Mouse (Mus musculus) frontal cortex, postnatal 10 days (tissue): ENCODE measurements around the gene Daam1.

Experiments used
- DNase-seq, 2 experiments: peaks; one replicate each; pipeline ENCODE4 v3.0.0; 2022; ENCODE audit warnings: low spot score in 2 of 2, mixed read lengths in 1 of 2

The Daam1 gene

GRCm38 (mm10) chr12:71898231-71898630 lies 67.4 kb downstream of the Daam1 start:
- no peak for DNase-seq

- no peak for DNase-seq
Measured at GRCm38 (mm10) chr12:71898666-71899520, 68.0 kb downstream of the Daam1 start.

GRCm38 (mm10) chr12:71899566-71899965 lies 68.7 kb downstream of the Daam1 start:
- no peak for DNase-seq

- DNase-seq: no peak
Measured at GRCm38 (mm10) chr12:71901211-71901610, 70.3 kb downstream of the Daam1 start.

- no peak for DNase-seq
Measured at GRCm38 (mm10) chr12:71901859-71902258, 71.0 kb downstream of the Daam1 start.

- DNase-seq: no peak
Measured at GRCm38 (mm10) chr12:71902317-71902716, 71.4 kb downstream of the Daam1 start.

GRCm38 (mm10) chr12:71903218-71903617 lies 72.3 kb downstream of the Daam1 start:
- no peak for DNase-seq

- DNase-seq: no peak
Measured at GRCm38 (mm10) chr12:71904310-71904709, 73.4 kb downstream of the Daam1 start.

GRCm38 (mm10) chr12:71904926-71905325 lies 74.0 kb downstream of the Daam1 start:
- DNase-seq: no peak

- no peak for DNase-seq
Measured at GRCm38 (mm10) chr12:71905640-71906320, 74.9 kb downstream of the Daam1 start.

GRCm38 (mm10) chr12:71906582-71907267 lies 75.8 kb downstream of the Daam1 start:
- no peak for DNase-seq

GRCm38 (mm10) chr12:71908984-71909383 lies 78.1 kb downstream of the Daam1 start:
- no peak for DNase-seq

- no peak for DNase-seq
Measured at GRCm38 (mm10) chr12:71910246-71910645, 79.4 kb downstream of the Daam1 start.

GRCm38 (mm10) chr12:71912262-71912661 lies 81.4 kb downstream of the Daam1 start:
- no peak for DNase-seq

- DNase-seq: no peak
Measured at GRCm38 (mm10) chr12:71919156-71919555, 88.3 kb downstream of the Daam1 start.

- DNase-seq: no peak
Measured at GRCm38 (mm10) chr12:71919962-71920361, 89.1 kb downstream of the Daam1 start.

- no peak for DNase-seq
Measured at GRCm38 (mm10) chr12:71922827-71923381, 92.0 kb downstream of the Daam1 start.

GRCm38 (mm10) chr12:71924978-71925529 lies 94.2 kb downstream of the Daam1 start:
- no peak for DNase-seq

GRCm38 (mm10) chr12:71925990-71926700 lies 95.3 kb downstream of the Daam1 start:
- no peak for DNase-seq

GRCm38 (mm10) chr12:71928092-71928491 lies 97.2 kb downstream of the Daam1 start:
- no peak for DNase-seq

- no peak for DNase-seq
Measured at GRCm38 (mm10) chr12:71929876-71930275, 99.0 kb downstream of the Daam1 start.
